15 mouse cellular contexts compared by ENCODE assay signal in genomic region chr6:34777094-34777493, GRCm38 (mm10).
"Had no signal": no experiment of that assay in that cellular context is flagged by ENCODE, and none has a peak within 500 bp of the region (broad histone marks: within the 10 kb centered on the region; RNA-seq: fewer than 3 reads in every experiment).

No protein-coding gene starts in this region.

- H3K9ac ChIP-seq: liver, embryonic 14.5 days; lung, embryonic 14.5 days; midbrain, embryonic 12.5 days; neural tube, embryonic 12.5 days; stomach, embryonic 15.5 days had no signal

- DNase-seq: lung, adult 18-20 months; lung, embryonic 14.5 days; lung, postnatal 10 days; lung, postnatal 4 days; midbrain, embryonic 14.5 days; right cerebral cortex, postnatal 14 days; thymus, adult 2 months; thymus, postnatal 25 days; thymus, postnatal 4 days had no signal

- H3K9me3 ChIP-seq: midbrain, embryonic 12.5 days; neural tube, embryonic 12.5 days; stomach, embryonic 15.5 days had no signal

- H3K27me3 ChIP-seq: neural tube, embryonic 12.5 days; stomach, embryonic 15.5 days had no signal

- H3K4me3 ChIP-seq: midbrain, embryonic 12.5 days; neural tube, embryonic 12.5 days; stomach, embryonic 15.5 days had no signal

- H3K36me3 ChIP-seq: neural tube, embryonic 12.5 days had no signal

- H3K4me2 ChIP-seq: lung, embryonic 14.5 days; midbrain, embryonic 12.5 days; neural tube, embryonic 12.5 days; stomach, embryonic 15.5 days had no signal

- ATAC-seq: midbrain, embryonic 16.5 days had no signal

- H3K4me1 ChIP-seq: midbrain, embryonic 12.5 days; neural tube, embryonic 12.5 days; stomach, embryonic 15.5 days had no signal

- H3K27ac ChIP-seq: liver, embryonic 14.5 days; midbrain, embryonic 12.5 days; neural tube, embryonic 12.5 days; stomach, embryonic 15.5 days; stomach, postnatal 0 days had no signal
